ENCODE assay signal across 9 mouse cellular contexts in the genomic region with DNA sequence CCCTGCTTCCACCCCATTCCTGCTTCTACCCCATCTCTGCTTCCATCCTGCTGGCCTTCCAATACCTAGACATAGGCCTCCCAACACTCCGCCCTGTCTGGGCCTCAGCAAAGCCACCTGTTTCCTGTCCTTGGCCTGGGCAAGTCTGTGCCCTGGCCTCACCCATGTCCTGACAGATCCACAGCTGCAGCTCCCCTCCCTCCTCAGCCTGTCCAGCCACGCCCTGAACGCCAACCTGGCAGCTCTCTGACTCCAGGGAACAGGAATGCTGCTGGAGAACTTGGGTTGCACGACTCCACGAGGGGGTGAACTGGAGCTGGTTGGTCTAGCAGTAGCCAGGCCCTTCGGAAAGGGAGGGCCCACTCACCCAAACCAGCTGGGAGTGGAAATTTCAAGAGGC.
A peak's percentile ranks its signal among the peaks of the same experiment; 100 is the strongest.
DNase-seq lines count a peak whose midpoint lies in the region; ATAC-seq and TF ChIP-seq lines count a peak whose summit lies in the region.
"Had no signal": no experiment of that assay in that cellular context is flagged by ENCODE, and none has a peak within 500 bp of the region (broad histone marks: within the 10 kb centered on the region; RNA-seq: fewer than 3 reads in every experiment).

No protein-coding gene starts in this region.

- H3K4me2 ChIP-seq in lung, embryonic 15.5 days = no peak overlapping the region
- H3K4me2 ChIP-seq in forebrain, postnatal 0 days (ENCODE audit: low read depth) = no peak overlapping the region
- no peak overlapping the region for H3K4me2 ChIP-seq in midbrain, embryonic 14.5 days (ENCODE audit: low read length)
- H3K4me2 ChIP-seq: midbrain, embryonic 12.5 days had no signal

- TF ChIP-seq EP300 in ES-Bruce4 (IDR thresholded peaks at IDR 0.05; ENCODE audit: insufficient read depth, low read depth, low read length) = peak; percentile 50; the same call in 1 of the 2 replicates

- TF ChIP-seq CTCF in ES-Bruce4 (IDR thresholded peaks at IDR 0.05; ENCODE audit: low read depth, low read length) = no peak
- TF ChIP-seq CTCF in forebrain, postnatal 0 days (IDR thresholded peaks at IDR 0.05; ENCODE audit: low read depth) = no peak
- TF ChIP-seq CTCF in thymus, adult 2 months (IDR thresholded peaks at IDR 0.05; ENCODE audit: borderline replicate concordance, control insufficient read depth, extremely low read depth, insufficient read depth, low read length, poor library complexity) = no peak

- peaks cover 13% of the 10 kb centered on the region for H3K4me1 ChIP-seq in ES-Bruce4 (ENCODE audit: control insufficient read depth, insufficient read depth, low read length)
- peaks cover 21% of the 10 kb centered on the region for H3K4me1 ChIP-seq in lung, embryonic 15.5 days
- H3K4me1 ChIP-seq in forebrain, postnatal 0 days (ENCODE audit: insufficient read depth) = no peaks in the 10 kb centered on the region
- peaks cover 9% of the 10 kb centered on the region for H3K4me1 ChIP-seq in thymus, adult 2 months (replicated peaks; ENCODE audit: control insufficient read depth, insufficient read depth, low read length)
- no peaks in the 10 kb centered on the region for H3K4me1 ChIP-seq in midbrain, embryonic 14.5 days (ENCODE audit: control insufficient read depth, insufficient read depth, low read length)
- H3K4me1 ChIP-seq: midbrain, embryonic 12.5 days had no signal

- no peak overlapping the region for H3K9ac ChIP-seq in ES-Bruce4 (ENCODE audit: low read depth, poor library complexity, severe bottlenecking)
- no peak overlapping the region for H3K9ac ChIP-seq in lung, embryonic 15.5 days
- no peak overlapping the region for H3K9ac ChIP-seq in forebrain, postnatal 0 days
- H3K9ac ChIP-seq in midbrain, embryonic 14.5 days (replicated peaks; ENCODE audit: low read length) = no peak overlapping the region
- H3K9ac ChIP-seq: midbrain, embryonic 12.5 days had no signal

- no peak for TF ChIP-seq POLR2A in ES-Bruce4 (IDR thresholded peaks at IDR 0.05; ENCODE audit: insufficient read depth, low read length)
- TF ChIP-seq POLR2A in thymus, adult 2 months (IDR thresholded peaks at IDR 0.05; ENCODE audit: control insufficient read depth, extremely low read depth, insufficient read depth, low read length, poor library complexity) = no peak

- no peaks in the 10 kb centered on the region for H3K36me3 ChIP-seq in ES-Bruce4 (ENCODE audit: control insufficient read depth, insufficient read depth, low read length, poor library complexity, severe bottlenecking)
- no peaks in the 10 kb centered on the region for H3K36me3 ChIP-seq in lung, embryonic 15.5 days
- H3K36me3 ChIP-seq in forebrain, postnatal 0 days (ENCODE audit: insufficient read depth) = no peaks in the 10 kb centered on the region
- no peaks in the 10 kb centered on the region for H3K36me3 ChIP-seq in thymus, adult 2 months (ENCODE audit: control insufficient read depth, insufficient read depth, low read length)
- no peaks in the 10 kb centered on the region for H3K36me3 ChIP-seq in midbrain, embryonic 14.5 days (ENCODE audit: control insufficient read depth, insufficient read depth, low read length)
- H3K36me3 ChIP-seq: midbrain, embryonic 12.5 days had no signal

- H3K27me3 ChIP-seq in ES-Bruce4 (ENCODE audit: control insufficient read depth, insufficient read depth, low read length, poor library complexity, severe bottlenecking) = no peaks in the 10 kb centered on the region
- H3K27me3 ChIP-seq in lung, embryonic 15.5 days = no peaks in the 10 kb centered on the region
- H3K27me3 ChIP-seq in forebrain, postnatal 0 days (ENCODE audit: insufficient read depth, low read length) = no peaks in the 10 kb centered on the region
- H3K27me3 ChIP-seq in thymus, adult 2 months (ENCODE audit: control insufficient read depth, insufficient read depth, low read length) = no peaks in the 10 kb centered on the region
- H3K27me3 ChIP-seq in midbrain, embryonic 14.5 days (ENCODE audit: control insufficient read depth, insufficient read depth, low read length) = no peaks in the 10 kb centered on the region
- H3K27me3 ChIP-seq: midbrain, embryonic 12.5 days had no signal

- WGBS in lung, embryonic 15.5 days = 35% methylated on average over 6 of the region's 6 CpGs
- 74% methylated on average over 6 of the region's 6 CpGs for WGBS in forebrain, postnatal 0 days
- 76% methylated on average over 6 of the region's 6 CpGs for WGBS in thymus, adult 2 months
- WGBS in midbrain, embryonic 14.5 days = 79% methylated on average over 6 of the region's 6 CpGs

- intact Hi-C loops in left cerebral cortex, postnatal 14 days (cut with DNase I) = no loop called here

- DNase-seq in forelimb bud, embryonic 11.5 days (ENCODE audit: low read depth, low spot score) = peak; percentile 25
- DNase-seq in kidney, adult 9 months = peak; percentile 58
- no peak for DNase-seq in left cerebral cortex, postnatal 14 days (ENCODE audit: low spot score in 2 of 2)
- DNase-seq in forebrain, postnatal 0 days = no peak
- no peak for DNase-seq in thymus, adult 2 months
- DNase-seq in midbrain, embryonic 14.5 days = no peak

- H3K9me3 ChIP-seq in ES-Bruce4 (replicated peaks; ENCODE audit: control insufficient read depth, insufficient read depth, low read length, poor library complexity, severe bottlenecking) = no peaks in the 10 kb centered on the region
- H3K9me3 ChIP-seq in lung, embryonic 15.5 days = no peaks in the 10 kb centered on the region
- H3K9me3 ChIP-seq in forebrain, postnatal 0 days (ENCODE audit: low read length) = no peaks in the 10 kb centered on the region
- H3K9me3 ChIP-seq in midbrain, embryonic 14.5 days (ENCODE audit: control insufficient read depth, low read length) = no peaks in the 10 kb centered on the region
- H3K9me3 ChIP-seq: midbrain, embryonic 12.5 days had no signal

- ATAC-seq in lung, embryonic 15.5 days (ENCODE audit: borderline replicate concordance, extremely low read depth, low FRiP score, low TSS enrichment) = peak; percentile 84
- ATAC-seq in forebrain, postnatal 0 days = no peak
- no peak for ATAC-seq in midbrain, embryonic 14.5 days (ENCODE audit: low FRiP score, low TSS enrichment)

- no peak overlapping the region for H3K4me3 ChIP-seq in ES-Bruce4 (ENCODE audit: low read depth, low read length)
- H3K4me3 ChIP-seq in lung, embryonic 15.5 days = no peak overlapping the region
- no peak overlapping the region for H3K4me3 ChIP-seq in forebrain, postnatal 0 days (ENCODE audit: low read depth, low read length)
- no peak overlapping the region for H3K4me3 ChIP-seq in thymus, adult 2 months (ENCODE audit: control insufficient read depth, insufficient read depth, low read length)
- H3K4me3 ChIP-seq in midbrain, embryonic 14.5 days (replicated peaks; ENCODE audit: low read depth, low read length) = no peak overlapping the region
- H3K4me3 ChIP-seq: midbrain, embryonic 12.5 days had no signal

- peak overlapping the region; percentile 10; the same call in 1 of the 2 replicates for H3K27ac ChIP-seq in ES-Bruce4 (ENCODE audit: insufficient read depth, low read length)
- H3K27ac ChIP-seq in lung, embryonic 15.5 days = peak overlapping the region; percentile 81
- H3K27ac ChIP-seq in forebrain, postnatal 0 days (ENCODE audit: low read depth, low read length) = no peak overlapping the region
- H3K27ac ChIP-seq in thymus, adult 2 months (ENCODE audit: control insufficient read depth, insufficient read depth, low read length) = no peak overlapping the region
- no peak overlapping the region for H3K27ac ChIP-seq in midbrain, embryonic 14.5 days (replicated peaks; ENCODE audit: low read depth, low read length)
- H3K27ac ChIP-seq: midbrain, embryonic 12.5 days had no signal

Comparison
In these comparisons a context has a peak if more than half of its experiments do, and no peak if none do; other contexts are left out.
1. H3K27ac ChIP-seq: peak in ES-Bruce4 (single experiment) and lung, embryonic 15.5 days (single experiment); none in forebrain, postnatal 0 days (single experiment), thymus, adult 2 months (single experiment) and midbrain, embryonic 14.5 days (single experiment).
2. DNase-seq: peak in forelimb bud, embryonic 11.5 days (single experiment) and kidney, adult 9 months (single experiment); none in left cerebral cortex, postnatal 14 days (0 of 2), forebrain, postnatal 0 days (single experiment), thymus, adult 2 months (single experiment) and midbrain, embryonic 14.5 days (single experiment).